Mouse (Mus musculus) heart, postnatal 36 days (tissue): ENCODE data around the gene Mfsd12. TPM values are rescaled to one million over a fixed set of nuclear protein-coding genes. Genes with fewer than 3 reads are reported as not detected.

ENCODE experiments used
- DNase-seq, 2 experiments: peaks; one replicate each; pipeline ENCODE4 v3.0.0; 2021 to 2022
- intact Hi-C: fragments of 180-260 bp; cut with DNase I; formaldehyde crosslinking; loops from one replicate; pipeline ENCODE4 v1.15.1; 2025
- total RNA-seq, 2 experiments: library from RNA; stranded (reverse); gene quantifications; 2 replicates each; pipeline ENCODE4 v1.2.3; 2021

Gene Mfsd12
- total RNA-seq, 2 experiments from 2014 or later = 11.7 to 12.5 TPM

DNA sequence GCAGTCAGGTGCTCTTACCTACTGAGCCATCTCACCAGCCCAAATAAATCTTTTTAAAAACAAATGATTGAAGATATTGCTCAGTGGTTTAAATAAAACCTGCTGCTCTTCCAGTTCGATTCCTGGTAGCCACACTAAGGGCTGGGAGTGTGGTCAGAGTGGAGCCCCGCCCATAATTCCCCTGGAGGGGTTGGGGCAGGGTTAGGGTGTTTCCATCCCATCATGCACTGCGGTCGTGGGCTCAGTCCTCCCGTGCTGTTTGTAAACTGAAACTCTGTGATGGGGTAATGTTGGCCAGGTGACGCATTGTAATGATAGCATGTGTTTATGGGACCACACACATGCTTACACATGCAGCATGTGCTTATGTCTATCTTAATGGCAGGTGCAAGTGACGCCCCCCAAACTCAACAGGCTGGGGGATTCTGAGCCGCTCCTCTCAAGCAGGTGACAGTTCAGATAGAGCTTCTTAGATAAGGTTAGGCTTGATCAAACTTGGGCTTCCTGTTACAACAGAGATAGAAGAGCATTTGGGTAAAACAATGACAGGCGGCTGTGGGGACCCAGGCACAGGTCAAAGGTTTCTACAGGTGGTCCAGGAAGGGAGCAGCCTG, 5.5 kb upstream of the Mfsd12 start:
- DNase-seq = no peak
- intact Hi-C loops = loop anchor here (2.0 kb wide), 1 partner anchor 63 kb away; no protein-coding TSS in a partner anchor

DNA sequence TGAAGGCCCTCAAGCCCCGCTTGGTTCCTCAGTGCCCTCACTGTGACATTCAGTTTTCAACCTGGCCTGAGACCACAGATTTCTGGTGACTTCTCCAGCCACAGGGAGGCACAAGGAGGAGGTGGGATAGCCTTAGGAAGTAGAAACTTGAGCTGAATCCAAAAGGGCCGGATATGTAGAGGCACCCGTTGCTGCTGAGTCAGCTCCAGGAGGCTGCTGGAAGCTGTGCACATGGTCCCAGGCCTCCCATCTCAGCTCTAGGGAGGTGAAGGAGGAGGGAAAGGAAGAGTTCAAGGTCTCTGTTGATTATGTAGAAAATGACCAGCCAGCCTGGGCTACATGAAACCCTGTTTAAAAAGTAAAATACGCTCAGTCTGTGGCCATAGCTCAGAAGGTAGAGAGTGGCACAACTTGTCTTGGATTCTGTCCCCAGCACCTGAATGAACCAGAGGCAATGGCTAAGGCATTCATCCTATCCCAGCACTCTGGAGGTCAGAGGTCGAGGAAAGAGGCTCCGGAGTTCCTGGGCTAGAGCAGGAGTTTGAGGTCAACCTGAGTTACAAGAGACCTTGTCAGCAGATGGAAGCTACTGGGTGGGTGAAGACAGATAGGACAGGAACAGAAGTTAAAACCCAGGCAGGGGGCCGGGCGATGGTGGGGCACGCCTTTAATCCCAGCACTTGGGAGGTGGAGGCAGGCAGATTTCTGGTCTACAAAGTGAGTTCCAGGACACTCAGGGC, 2.4 kb upstream of the Mfsd12 start:
- no peak for DNase-seq

DNA sequence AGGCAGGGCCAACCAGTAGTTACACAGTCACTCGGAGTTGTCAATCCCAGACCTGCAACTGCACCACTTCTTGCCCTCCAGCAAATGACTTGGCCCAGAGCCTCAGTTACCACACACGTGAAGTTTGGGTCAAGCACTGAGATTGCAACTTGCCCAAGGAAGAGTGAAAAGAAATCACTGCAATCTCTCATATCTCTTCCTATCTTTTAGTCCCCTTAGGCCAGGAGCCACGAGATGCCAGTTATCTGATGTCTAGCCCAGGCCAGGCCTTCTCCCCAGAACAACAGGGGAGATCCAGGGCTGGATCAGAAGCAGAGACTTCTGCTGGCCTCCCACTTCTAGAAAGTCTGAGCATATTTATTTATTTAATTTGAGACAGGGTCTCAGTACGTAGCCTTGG, 1.8 kb upstream of the Mfsd12 start:
- intact Hi-C loops = no loop called here
- no peak for DNase-seq

More for the DNA sequence above, 2.4 kb upstream of the Mfsd12 start:
- intact Hi-C loops = no loop called here

DNA sequence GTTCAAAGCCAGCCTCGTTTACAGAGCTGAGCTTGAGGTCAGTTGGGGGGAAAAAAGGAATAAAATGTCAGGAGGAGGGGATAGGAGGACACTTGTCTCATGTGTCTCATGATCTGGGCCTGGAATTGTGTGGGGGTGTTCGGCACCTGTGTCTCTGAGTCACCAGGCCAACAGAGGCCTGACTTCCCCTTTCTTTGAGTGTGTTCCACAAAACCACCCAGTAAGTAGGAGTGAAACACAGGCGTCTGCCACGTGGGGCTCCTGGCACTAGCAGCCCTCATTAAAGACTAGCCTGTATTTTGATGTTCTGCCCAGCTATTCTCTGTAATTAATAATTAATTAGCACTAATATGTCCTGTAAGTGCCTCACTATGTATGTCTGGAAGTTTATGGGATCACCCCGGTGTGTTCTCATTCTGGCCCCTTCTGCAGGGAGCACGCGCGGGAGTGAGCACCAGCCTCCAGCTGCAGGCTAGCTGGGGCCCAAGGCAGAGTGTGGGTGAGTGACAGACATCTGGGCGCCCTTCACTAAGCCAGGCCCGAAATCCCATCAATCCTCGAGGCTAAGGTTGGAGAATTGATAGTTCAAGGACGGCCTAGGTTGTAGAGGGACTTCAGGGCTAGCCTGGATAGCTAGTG, 820 bp upstream of the Mfsd12 start:
- intact Hi-C loops = no loop called here
- DNase-seq = no peak

DNA sequence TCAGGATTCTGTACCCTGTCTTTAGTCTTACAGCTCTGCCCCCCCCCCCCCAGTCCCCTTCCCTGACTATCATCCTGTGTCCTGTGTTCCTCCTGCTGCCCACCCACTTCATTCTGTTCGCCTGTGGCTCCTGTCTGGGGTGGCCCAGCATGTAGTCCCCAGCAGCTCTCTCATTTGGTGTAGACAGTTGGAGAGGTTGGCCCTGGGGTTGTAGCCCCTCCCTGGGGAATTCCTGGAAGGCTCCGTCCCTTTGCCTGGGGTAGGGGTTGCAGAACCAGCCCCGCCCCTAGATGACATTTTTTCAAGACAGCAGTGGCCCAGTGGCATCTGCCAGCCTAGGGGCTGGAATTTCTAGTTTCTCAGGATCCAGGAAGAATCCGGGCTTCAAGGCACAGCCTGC, 918 bp downstream of the Mfsd12 start:
- intact Hi-C loops = no loop called here

DNA sequence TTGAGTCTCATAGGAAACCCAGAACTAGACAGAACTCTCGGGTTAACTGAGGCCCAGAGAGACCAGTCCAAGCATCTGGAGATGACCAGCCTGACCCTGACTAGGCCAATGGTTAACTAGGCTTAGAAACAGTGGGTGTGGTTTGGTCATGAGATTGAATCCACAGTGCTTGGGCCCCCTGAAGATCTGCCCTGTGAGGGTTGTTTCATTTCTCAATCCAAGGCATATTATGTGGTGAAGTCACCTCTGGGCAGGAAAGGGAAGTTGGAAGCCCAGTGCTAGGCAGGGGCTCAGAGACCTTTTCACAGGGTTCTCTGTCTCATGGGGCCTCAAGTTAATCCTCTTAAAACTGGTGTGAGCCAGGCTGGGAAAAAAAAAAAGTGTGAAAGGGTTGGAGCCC, 1.6 kb downstream of the Mfsd12 start:
- DNase-seq = no peak
- intact Hi-C loops = no loop called here

More for the DNA sequence above, 918 bp downstream of the Mfsd12 start:
- no peak for DNase-seq

DNA sequence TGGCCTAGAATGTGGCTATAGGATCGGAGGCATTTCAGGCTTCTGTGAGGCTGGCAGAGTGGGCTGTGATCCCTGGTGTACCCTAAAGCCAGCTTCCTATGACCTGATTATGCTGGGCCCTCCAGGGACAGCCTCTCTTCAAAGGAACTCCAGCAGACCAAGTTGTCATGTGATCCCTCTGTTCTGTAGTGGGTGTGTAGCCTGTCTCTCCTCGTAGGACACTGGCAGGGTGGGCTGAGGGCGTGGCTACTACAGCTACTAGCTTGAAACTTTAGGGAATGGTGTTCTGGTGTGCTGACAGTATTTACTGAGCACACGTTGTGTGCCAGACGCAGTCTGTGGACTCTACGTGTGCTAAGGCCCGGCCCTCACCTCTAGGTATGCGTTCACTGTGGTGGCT, 3.4 kb downstream of the Mfsd12 start:
- intact Hi-C loops = no loop called here

DNA sequence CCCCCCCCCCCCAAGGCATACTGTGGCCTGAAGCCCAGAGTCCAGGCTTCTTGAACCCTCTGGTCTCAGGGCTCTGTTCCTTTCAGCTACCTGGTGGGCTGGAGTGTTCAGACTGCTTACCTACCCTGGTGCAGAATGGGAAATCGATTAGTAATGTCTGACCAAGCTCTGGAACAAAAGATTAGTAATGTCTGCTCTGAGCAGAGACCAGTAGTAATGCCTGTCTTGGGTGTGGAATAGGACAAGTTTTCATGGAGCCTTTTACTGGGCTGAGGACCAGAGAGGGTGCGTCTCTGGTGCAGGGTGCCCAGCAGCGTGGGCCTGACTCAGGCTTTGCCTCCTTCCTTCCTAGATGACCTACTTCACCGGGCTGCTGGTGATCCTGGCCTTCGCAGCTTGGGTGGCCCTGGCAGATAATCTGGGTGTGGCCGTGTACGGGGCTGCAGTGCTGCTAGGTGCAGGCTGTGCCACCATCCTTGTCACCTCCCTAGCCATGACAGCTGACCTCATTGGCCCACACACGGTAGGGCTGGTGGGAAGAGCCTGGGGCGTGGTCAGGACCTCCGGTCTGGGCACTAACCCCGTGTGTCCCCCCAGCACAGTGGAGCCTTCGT, 5.2 kb downstream of the Mfsd12 start:
- DNase-seq = no peak
- intact Hi-C loops = no loop called here

More for the DNA sequence above, 3.4 kb downstream of the Mfsd12 start:
- DNase-seq = no peak

DNA sequence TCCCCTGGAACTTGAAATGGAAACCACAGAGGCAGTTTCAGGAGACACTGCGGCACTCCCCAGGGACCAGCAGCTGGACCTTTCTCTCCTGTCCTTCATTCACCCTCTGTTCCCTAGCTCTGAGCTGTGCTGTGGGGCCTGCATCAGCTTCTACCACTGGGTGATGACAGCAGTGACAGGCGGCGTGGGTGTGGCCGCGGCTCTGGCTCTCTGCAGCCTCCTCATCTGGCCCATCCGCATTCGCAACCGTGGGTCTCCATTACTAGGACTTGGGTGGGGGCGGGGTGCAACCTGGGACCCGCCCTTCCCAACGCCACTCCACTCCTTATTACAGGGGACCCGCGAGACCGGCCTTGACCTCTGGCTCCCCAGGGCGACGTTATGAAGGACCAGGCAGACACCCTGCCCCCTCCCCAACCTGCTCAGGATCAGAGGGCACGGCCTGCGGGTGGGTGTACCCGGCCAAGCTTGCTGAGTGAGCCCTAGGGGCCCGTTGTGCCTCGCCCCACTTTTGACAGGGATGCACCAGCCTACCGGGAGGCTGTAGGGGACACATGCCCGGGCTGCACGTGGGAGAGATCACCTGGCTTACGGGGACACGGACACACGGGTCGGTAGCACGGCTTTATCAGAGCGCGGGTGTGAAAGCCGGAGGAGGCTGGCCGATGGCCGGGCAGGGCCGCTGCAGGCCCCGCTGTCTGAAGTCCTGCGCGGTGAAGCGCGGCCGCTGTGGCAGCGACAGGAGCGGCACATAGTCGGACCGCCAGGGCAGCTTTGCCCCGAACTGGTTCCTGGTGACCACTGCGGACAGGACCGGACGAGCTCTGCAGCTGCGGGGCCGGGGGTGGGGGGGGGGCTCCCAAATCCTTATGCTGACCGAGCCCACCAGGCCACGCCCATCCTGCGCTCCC, 6.4 kb downstream of the Mfsd12 start:
- intact Hi-C loops = no loop called here
- DNase-seq = peak in 1 of 2 experiments; percentile 33

DNA sequence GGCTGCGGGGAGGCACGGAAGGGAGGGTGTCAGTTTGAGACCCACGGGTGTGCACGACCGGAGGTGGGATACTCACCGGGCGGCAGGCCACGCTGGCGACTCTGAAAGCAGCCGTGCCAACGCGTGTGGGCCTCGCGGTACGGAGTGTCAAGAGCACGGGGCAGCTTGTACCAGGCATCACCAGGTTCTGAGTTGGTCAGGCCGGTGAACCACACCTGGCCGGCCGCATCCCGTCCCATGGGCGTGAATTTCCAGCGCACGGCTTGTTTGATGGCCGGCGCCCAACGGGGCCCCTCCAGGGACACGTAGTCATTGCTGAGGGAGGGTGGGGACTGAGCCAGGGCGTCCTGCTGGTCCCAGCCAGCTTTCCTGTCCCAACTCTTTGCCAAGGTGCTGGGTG, 7.4 kb downstream of the Mfsd12 start:
- intact Hi-C loops = no loop called here
- peak in 1 of 2 experiments; percentile 49 for DNase-seq

DNA sequence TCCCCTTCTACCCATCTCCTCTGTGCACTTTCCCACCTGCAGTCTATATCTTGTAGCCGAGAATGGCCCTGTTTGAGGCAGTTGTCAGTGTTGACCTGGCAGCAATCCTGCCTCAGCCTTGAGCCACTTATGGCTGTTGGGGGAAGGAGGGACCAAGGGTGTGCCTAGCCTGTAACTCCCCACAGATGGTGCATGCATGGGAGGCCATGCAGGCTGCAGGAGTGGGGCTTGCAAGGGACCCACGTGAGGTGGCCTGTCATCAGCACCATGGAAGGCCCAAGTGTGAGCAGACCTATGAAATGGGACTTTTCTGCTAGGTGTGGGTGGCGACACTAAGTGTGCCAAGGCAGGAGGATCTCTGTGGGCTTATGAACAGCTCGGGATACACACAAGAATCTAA, 7.8 kb downstream of the Mfsd12 start:
- no peak for DNase-seq
- intact Hi-C loops = no loop called here

DNA sequence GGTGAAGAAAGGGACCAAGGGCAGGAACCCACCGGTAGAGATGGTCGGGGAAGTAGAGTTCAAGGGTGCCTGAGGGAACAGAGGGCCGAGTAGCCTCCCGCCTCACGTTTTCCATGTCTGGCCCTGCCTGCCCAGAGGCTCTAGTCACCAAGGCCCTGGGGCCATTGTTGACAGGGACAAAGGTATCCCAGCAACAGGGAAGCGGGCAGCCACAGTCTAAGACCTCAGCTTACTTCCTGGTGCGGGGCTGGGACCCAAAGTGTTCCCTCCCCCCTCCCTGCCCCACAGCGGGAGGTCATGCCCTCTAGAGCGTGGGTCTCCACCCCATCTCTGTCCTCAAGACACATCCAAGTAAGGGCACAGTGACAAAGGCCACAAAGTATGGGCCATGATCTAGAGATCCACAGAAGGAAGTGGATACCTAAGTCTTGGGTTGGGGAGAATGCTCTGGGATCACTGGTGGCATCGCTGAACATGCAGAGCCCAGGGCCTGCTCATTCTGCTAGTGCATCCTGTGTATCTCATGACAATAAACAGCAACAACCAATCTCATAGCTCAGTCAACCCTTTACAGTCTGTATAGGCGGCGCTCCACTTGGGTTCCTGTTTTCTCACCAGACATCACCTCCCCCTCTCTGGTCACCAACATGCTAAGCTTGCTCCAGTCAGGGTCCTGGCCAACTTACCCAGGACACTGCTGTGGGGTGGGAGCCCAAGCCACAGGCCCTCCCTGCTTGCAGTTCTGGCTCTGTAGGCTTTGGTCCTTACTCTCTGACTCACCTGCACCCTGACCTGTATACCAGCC, 8.6 kb downstream of the Mfsd12 start, which contains the start of gene 4930404N11Rik:
Gene 4930404N11Rik, minus strand, starts transcription at position 145 of the 805 bp plus-strand sequence.
- intact Hi-C loops = no loop called here
- no peak for DNase-seq

DNA sequence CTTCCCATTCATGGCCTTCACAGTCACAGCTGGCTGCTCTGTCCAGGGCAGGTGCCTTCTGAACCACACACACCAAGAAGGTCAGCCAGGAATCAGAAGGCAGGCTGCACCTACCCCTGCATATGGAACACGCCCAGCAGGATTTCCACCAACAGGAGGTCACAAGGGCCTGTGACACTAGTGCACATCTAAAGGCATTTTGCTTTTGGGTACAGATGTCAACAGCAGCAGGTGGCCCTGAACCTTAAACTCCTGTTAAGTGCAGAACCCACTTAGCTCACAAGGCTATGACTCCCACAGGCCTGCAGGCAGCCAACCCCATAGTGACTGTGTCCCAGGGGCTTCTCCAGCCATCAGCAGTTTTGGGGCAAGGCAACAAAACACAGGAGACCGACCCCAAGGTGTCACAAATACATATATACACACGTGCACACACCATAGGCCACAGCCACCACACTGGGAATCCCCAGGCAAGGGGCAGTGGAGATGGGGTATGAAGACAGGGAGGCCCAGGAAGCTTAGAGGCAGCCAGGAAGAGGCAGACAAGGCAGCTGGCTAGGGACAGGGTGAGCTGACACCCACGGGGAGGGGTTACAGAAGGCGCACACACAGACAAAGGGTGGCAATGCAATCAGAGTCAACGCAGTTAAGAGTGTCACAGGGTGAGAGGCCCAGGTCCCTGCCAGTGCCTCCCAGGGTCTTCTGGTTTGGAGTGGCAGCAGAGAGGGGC, 9.4 kb downstream of the Mfsd12 start:
- intact Hi-C loops = no loop called here
- DNase-seq = no peak

DNA sequence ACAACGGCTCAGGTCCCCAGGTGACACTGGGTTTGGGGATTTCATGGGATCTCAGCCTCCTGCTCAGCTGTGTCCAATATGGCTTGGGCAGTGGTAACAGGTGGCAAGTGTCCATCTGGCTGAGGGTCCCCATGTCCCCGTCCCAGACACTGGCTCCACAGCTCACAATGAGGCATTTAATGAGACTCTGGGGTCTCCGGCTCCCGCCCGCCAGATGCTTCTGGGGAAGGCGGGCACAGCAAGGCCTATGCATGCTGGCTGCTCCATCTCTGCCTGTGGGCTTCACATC, 9.9 kb downstream of the Mfsd12 start:
- intact Hi-C loops = no loop called here
- DNase-seq = no peak

DNA sequence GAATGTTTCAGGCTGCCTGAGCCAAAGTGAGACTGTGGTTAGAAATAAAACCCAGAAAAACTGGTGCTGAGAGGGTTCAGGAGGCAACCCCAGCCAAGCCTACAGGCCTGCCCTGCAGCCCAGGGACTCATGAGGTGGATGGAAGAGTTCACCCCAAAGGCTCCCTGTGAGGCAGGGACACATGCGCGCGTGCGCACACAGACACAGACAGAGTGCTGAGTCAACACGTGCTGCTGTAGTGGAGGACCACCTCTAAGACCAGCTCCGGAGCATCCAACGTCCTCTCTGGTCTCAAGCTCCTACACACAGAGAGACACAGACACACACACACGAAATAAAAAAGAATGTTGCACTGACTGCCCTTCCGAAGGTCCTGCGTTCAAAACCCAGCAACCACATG, 18.0 kb downstream of the Mfsd12 start:
- no peak for DNase-seq
- intact Hi-C loops = no loop called here

DNA sequence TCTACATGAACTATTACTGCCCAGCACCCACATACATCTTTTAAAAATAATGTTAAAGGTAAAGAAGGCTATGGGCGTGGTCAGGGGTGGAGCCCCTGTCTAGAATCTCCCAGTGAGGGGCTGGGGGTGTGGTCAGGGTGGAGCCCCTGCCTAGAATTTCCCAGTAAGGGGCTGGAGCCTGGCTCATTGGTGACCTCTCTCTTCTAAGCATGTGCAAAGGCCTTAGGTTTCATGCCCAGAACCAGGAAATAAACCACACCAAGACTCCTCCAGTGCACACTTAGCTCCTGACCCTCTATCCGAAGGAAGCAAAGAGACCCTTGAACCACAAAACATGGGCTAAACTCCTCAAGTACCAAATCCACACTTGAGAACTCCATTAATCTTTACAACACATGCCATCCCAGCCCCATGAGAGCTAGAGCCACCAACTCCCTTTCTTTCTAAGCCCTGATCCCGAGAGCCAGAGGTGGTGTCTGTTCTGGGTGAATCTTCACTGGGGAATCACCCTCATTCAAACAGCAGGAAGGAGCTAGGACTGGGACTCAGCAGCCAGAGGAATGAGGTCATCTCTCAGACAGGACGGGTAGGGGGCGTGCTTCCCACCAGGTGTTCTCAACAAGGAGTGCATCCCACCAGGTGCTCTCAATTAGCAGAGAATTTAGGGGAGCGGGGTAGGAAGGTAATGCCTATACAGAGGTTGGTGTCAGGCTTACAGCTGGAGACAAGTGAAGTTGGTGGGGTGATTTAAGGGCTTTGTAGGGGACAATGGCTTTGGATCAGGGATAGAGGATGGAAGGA, 19.5 kb downstream of the Mfsd12 start:
- intact Hi-C loops = no loop called here

DNA sequence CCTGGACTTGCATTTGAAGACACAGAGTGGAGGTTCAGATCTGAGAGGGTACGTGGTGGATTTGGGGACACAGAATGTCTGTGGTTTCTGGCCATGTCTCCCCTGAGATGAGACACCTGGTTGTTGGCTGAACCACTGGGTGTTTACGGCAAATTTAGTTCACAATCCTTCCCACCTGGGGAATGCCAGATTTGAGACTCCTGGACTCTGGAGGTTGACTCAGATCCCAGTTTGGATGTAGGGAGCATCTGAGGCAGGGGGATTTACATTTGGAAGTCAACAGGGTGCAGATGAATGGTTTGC, 20.0 kb downstream of the Mfsd12 start:
- intact Hi-C loops = no loop called here
- DNase-seq = no peak

More for the DNA sequence above, 19.5 kb downstream of the Mfsd12 start:
- no peak for DNase-seq

DNA sequence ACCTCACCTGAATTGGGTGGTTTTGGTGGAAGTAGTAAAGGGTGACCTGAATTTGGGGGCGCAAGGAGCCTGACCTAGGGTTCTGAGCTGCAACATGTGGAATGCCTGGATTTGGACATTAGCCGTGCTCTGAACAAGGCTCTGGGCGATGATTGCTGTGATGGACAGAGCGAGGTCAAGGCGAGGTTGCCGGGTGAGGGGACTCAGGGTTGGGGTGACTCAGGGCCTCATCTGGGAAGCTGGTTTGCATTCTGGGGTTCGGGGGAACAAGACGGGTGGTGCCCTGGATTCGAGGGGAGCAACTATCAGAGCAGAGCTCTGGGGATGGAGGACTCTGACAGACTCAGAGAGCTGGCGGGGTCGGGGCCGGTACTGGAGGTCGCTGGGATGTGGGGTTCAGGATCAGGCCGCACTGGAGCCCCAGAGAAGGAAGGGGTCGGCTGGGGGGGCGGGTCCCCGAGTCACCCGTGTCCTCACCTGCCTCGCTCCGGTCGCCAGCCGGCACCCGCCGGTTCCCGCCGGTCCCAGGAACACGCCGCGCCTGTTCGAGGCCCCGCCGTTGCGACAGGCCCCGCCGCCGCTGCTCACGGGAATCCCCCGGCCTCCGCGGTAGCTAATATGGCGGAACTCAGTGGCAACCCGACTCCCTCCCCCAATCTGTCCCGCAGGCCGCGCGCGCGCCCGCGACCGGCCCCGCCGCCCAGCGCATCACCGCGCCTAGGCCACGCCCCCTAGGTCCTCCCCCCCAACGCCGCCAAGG, 20.7 kb downstream of the Mfsd12 start, which contains the start of gene Fzr1:
Gene Fzr1, minus strand, starts transcription at position 724 of the 760 bp plus-strand sequence.
- intact Hi-C loops = no loop called here
- peak in 1 of 2 experiments; percentile 36 for DNase-seq
